Mouse (Mus musculus) midbrain, embryonic 12.5 days (tissue): ENCODE measurements around the gene Il18. TPM values are rescaled to one million over a fixed set of nuclear protein-coding genes. Genes with fewer than 3 reads are reported as not detected.

Experiments used
- ATAC-seq: fragments of 200-750 bp; cut with Nextera tagmentation; 2 replicates; pipeline ENCODE4 v1.8.0; 2017; ENCODE audit warnings: low read depth, moderate TSS enrichment, moderate library complexity; ENCODE audit not compliant: low FRiP score
- H3K27ac ChIP-seq: fragments of 300-500 bp; sonication (generic); replicated peaks from 2 replicates; pipeline ENCODE4 v1.5.1; 2016; ENCODE audit warnings: mild to moderate bottlenecking
- H3K27me3 ChIP-seq: fragments of 300-500 bp; sonication (generic); 2 replicates; pipeline ENCODE4 v1.6.1; 2016; ENCODE audit warnings: mild to moderate bottlenecking
- H3K36me3 ChIP-seq: fragments of 300-500 bp; sonication (generic); 2 replicates; pipeline ENCODE4 v1.6.1; 2016
- H3K4me1 ChIP-seq: fragments of 300-500 bp; sonication (generic); 2 replicates; pipeline ENCODE4 v1.6.1; 2016
- H3K4me2 ChIP-seq: fragments of 300-500 bp; sonication (generic); replicated peaks from 2 replicates; pipeline ENCODE4 v1.6.1; 2016; ENCODE audit warnings: mild to moderate bottlenecking, moderate library complexity
- H3K4me3 ChIP-seq: fragments of 300-500 bp; sonication (generic); 2 replicates; pipeline ENCODE4 v1.5.1; 2016; ENCODE audit warnings: mild to moderate bottlenecking
- H3K9ac ChIP-seq: fragments of 300-500 bp; sonication (generic); replicated peaks from 2 replicates; pipeline ENCODE4 v1.6.1; 2016; ENCODE audit warnings: mild to moderate bottlenecking, moderate library complexity
- H3K9me3 ChIP-seq: fragments of 300-500 bp; sonication (generic); 2 replicates; pipeline ENCODE4 v1.6.1; 2016; ENCODE audit warnings: mild to moderate bottlenecking
- WGBS: fragments of 180-500 bp; shearing (Covaris S2); methylation state at CpG from one replicate; pipeline ENCODE4 v1.1.7; 2016; 5-methylcytosine and 5-hydroxymethylcytosine counted together
- polyA plus RNA-seq: library from polyadenylated mRNA; unstranded; fragments of >200 nt; fragmentation: Nextera tagmentation; extraction: Ambion mirVana; gene quantifications from 2 replicates; pipeline ENCODE4 v1.2.1, GENCODE M21; 2016

Gene Il18
- polyA plus RNA-seq, 1 experiment from 2014 or later = 21.9 TPM

DNA sequence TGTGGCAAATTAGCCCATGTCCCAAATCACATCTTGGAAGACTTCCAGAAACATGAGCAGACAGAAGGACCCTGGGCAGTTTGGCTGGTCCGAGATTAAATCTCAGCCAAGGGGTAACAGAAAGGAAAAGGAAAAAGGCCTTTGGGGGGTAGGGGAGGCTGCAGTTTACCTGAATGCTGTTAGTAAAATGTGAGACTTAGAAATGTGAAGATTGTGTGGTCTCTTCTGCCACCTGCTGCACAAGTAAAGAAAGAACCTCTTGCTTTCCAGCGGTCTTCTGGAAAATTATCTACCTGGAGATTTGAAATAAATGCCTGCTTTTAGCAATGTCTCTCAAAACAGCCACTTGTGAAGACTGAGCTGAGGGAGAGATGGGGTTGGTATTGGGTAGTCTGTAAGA lies 23.7 kb upstream of the Il18 start:
- no peaks in the 10 kb centered on the region for H3K9me3 ChIP-seq
- H3K36me3 ChIP-seq = no peaks in the 10 kb centered on the region
- H3K27me3 ChIP-seq = no peaks in the 10 kb centered on the region; the same call in 1 of the 2 replicates
- H3K9ac ChIP-seq = no peak overlapping the region
- WGBS = 33% methylated on average over 2 of the region's 2 CpGs
- H3K27ac ChIP-seq = no peak overlapping the region
- no peak overlapping the region for H3K4me3 ChIP-seq
- no peak for ATAC-seq
- H3K4me2 ChIP-seq = no peak overlapping the region
- H3K4me1 ChIP-seq = peaks cover 8% of the 10 kb centered on the region

DNA sequence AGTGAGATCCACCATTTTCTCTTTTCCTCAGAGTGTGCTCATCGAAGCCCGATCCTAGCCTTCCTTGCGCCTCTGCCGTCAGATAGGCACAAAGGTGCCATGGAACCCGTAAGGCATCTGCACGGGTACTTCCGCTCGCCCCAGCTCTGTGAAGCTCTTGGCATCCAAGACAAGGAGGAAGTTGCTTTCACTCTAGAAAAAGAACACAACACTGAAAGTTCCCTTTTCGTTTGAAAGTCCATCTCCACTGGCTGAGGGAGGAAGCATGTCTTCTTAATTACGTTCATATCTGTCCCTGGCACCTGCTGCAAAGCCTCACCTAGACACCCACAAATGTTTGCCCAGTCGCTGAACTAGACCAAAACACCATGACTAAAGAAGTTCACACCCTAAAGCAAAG lies 21.3 kb upstream of the Il18 start:
- Histone ChIP-seq H3K36me3 (no peaks in the 10 kb centered on the region), H3K27ac (no peak overlapping the region), H3K9ac (no peak overlapping the region), H3K9me3 (no peaks in the 10 kb centered on the region), H3K4me3 (no peak overlapping the region), H3K4me2 (no peak overlapping the region), H3K27me3 (no peaks in the 10 kb centered on the region; the same call in 1 of the 2 replicates), H3K4me1 (no peaks in the 10 kb centered on the region)
- 87% methylated on average over 11 of the region's 11 CpGs for WGBS
- ATAC-seq = no peak

GRCm38 (mm10) chr9:50533791-50534190 lies 20.8 kb upstream of the Il18 start:
- no peaks in the 10 kb centered on the region for H3K4me1 ChIP-seq
- 76% methylated on average over 3 of the region's 3 CpGs for WGBS
- no peak for ATAC-seq
- no peaks in the 10 kb centered on the region for H3K9me3 ChIP-seq
- H3K4me2 ChIP-seq = no peak overlapping the region
- no peaks in the 10 kb centered on the region for H3K36me3 ChIP-seq
- no peaks in the 10 kb centered on the region; the same call in 1 of the 2 replicates for H3K27me3 ChIP-seq
- no peak overlapping the region for H3K27ac ChIP-seq
- H3K9ac ChIP-seq = no peak overlapping the region
- no peak overlapping the region for H3K4me3 ChIP-seq

DNA sequence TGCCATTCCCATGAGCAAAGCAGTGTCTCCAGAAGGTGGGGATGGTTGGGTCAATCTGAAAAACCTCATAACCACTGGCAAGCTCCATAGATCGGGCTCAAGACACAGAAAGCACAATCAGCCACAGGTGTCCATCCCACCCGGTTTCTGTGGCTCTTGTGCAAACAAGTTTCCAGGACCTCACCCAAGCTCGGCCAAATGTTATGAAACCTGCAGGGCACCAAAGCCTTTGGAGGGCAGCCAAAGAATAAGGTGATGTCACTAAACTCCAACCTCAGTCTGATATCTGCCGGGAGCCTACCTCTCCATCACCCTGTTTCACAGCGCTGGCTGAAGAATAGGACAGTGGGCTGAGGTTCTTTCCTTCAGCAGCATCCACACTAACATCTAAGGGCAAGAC lies 18.7 kb upstream of the Il18 start:
- 87% methylated on average over 5 of the region's 5 CpGs for WGBS
- H3K27ac ChIP-seq = no peak overlapping the region
- H3K4me1 ChIP-seq = peaks cover 4% of the 10 kb centered on the region; the same call in 1 of the 2 replicates
- H3K27me3 ChIP-seq = no peaks in the 10 kb centered on the region; the same call in 1 of the 2 replicates
- no peaks in the 10 kb centered on the region for H3K9me3 ChIP-seq
- no peak for ATAC-seq
- no peaks in the 10 kb centered on the region for H3K36me3 ChIP-seq
- H3K4me2 ChIP-seq = no peak overlapping the region
- H3K9ac ChIP-seq = no peak overlapping the region
- H3K4me3 ChIP-seq = no peak overlapping the region

- 86% methylated on average over 7 of the region's 7 CpGs for WGBS
- Histone ChIP-seq H3K27me3 (no peaks in the 10 kb centered on the region; the same call in 1 of the 2 replicates), H3K27ac (no peak overlapping the region), H3K4me3 (no peak overlapping the region), H3K9me3 (no peaks in the 10 kb centered on the region), H3K9ac (no peak overlapping the region), H3K4me2 (no peak overlapping the region), H3K4me1 (peaks cover 4% of the 10 kb centered on the region; the same call in 1 of the 2 replicates), H3K36me3 (no peaks in the 10 kb centered on the region)
- ATAC-seq = no peak
Measured at GRCm38 (mm10) chr9:50536603-50537135, 18.0 kb upstream of the Il18 start.

- no peak for ATAC-seq
- WGBS = 81% methylated on average over 4 of the region's 4 CpGs
- Histone ChIP-seq H3K4me1 (peaks cover 4% of the 10 kb centered on the region; the same call in 1 of the 2 replicates), H3K4me3 (no peak overlapping the region), H3K9me3 (no peaks in the 10 kb centered on the region), H3K36me3 (no peaks in the 10 kb centered on the region), H3K27me3 (no peaks in the 10 kb centered on the region; the same call in 1 of the 2 replicates), H3K4me2 (no peak overlapping the region), H3K27ac (no peak overlapping the region), H3K9ac (no peak overlapping the region)
Measured at GRCm38 (mm10) chr9:50537295-50537694, 17.3 kb upstream of the Il18 start.

- Histone ChIP-seq H3K4me2 (no peak overlapping the region), H3K9me3 (no peaks in the 10 kb centered on the region), H3K9ac (no peak overlapping the region), H3K36me3 (no peaks in the 10 kb centered on the region), H3K4me3 (no peak overlapping the region), H3K27ac (no peak overlapping the region), H3K27me3 (no peaks in the 10 kb centered on the region), H3K4me1 (peaks cover 4% of the 10 kb centered on the region; the same call in 1 of the 2 replicates)
- no peak for ATAC-seq
- WGBS = 75% methylated on average over 7 of the region's 7 CpGs
Measured at GRCm38 (mm10) chr9:50540170-50540569, 14.5 kb upstream of the Il18 start.

DNA sequence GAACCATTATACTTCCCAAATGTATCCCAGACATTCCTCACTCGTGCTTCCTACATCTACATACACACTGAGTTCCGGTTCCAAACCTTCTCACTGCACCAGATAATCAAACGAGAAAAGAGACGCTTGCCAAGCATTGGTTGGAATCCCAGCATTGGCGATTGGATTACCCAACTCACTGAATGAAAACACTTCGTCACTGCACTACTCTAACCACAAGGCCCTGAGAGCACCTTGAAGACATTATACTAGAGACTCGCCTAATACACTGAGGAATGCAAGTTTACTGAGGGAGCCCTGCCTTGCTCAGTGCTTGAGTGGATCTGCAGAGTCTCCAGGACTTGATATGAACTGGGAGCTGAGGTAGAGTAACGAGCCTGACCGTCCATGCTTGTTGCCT lies 12.2 kb upstream of the Il18 start:
- no peak overlapping the region for H3K27ac ChIP-seq
- H3K36me3 ChIP-seq = no peaks in the 10 kb centered on the region
- H3K4me2 ChIP-seq = no peak overlapping the region
- no peak for ATAC-seq
- no peak overlapping the region for H3K9ac ChIP-seq
- no peak overlapping the region for H3K4me3 ChIP-seq
- peaks cover 4% of the 10 kb centered on the region; the same call in 1 of the 2 replicates for H3K4me1 ChIP-seq
- 77% methylated on average over 9 of the region's 9 CpGs for WGBS
- no peaks in the 10 kb centered on the region for H3K9me3 ChIP-seq
- no peaks in the 10 kb centered on the region for H3K27me3 ChIP-seq

DNA sequence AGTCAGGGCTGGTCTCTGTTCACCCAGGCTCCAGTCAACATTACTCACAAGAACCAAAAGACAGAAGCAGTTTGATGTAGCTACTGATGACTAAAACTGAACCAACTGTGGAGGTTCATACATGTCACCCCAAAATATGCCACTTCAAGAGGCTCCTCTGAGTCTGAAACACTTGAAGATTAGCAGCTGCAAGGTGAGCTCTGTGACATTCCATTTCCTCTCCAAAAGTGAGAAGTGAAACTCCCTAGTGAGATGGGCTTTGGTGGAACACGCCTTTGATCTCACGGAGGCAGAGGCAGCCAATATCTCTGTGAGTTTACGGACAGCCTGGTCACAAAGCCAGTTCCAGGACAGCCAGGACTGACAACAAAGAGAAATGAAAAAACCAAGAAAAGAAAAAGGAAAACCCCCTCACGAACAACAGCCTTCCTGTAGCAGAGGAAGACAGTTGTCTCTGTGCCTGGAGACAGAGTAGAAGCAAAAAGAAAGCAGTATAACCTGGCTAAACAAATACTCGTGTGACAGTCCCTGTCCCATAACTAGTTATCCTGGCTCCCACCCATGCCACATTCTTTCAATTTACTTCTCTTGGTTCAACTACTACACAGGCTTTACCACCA lies 6.7 kb upstream of the Il18 start:
- Histone ChIP-seq H3K9me3 (no peaks in the 10 kb centered on the region), H3K27me3 (no peaks in the 10 kb centered on the region), H3K36me3 (no peaks in the 10 kb centered on the region), H3K9ac (no peak overlapping the region), H3K4me3 (no peak overlapping the region), H3K4me1 (no peaks in the 10 kb centered on the region), H3K4me2 (no peak overlapping the region), H3K27ac (no peak overlapping the region)
- ATAC-seq = no peak
- 63% methylated on average over 5 of the region's 5 CpGs for WGBS

DNA sequence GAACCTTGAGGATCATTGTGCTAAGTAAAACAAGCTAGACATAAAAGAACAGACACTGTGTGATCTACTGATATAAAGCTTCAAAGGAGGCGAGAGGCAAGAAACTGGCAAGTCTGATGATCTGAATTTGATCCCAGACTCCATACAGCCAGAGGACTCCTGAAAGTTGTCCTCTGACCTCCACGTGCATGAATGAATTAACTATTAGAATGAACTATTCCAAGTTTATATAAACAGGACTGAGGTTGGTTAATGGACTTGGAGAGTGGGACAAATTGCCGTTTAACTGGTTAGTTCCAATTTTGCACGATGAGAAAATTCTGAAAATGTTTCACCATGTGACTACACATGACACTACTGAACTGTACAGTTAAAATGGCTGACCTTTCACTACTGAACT lies 5.7 kb upstream of the Il18 start:
- no peak for ATAC-seq
- WGBS = 89% methylated on average over 4 of the region's 4 CpGs
- H3K4me1 ChIP-seq = peaks cover 1% of the 10 kb centered on the region

GRCm38 (mm10) chr9:50552206-50552605 lies 2.4 kb upstream of the Il18 start:
- Histone ChIP-seq H3K4me1 (peaks cover 16% of the 10 kb centered on the region), H3K27ac (no peak overlapping the region), H3K4me3 (no peak overlapping the region), H3K9me3 (no peaks in the 10 kb centered on the region), H3K36me3 (no peaks in the 10 kb centered on the region), H3K27me3 (no peaks in the 10 kb centered on the region), H3K4me2 (no peak overlapping the region), H3K9ac (no peak overlapping the region)
- 87% methylated on average over 5 of the region's 5 CpGs for WGBS
- ATAC-seq = no peak

More for the DNA sequence above, 5.7 kb upstream of the Il18 start:
- Histone ChIP-seq H3K36me3 (no peaks in the 10 kb centered on the region), H3K27ac (no peak overlapping the region), H3K9ac (no peak overlapping the region), H3K4me3 (no peak overlapping the region), H3K27me3 (no peaks in the 10 kb centered on the region), H3K9me3 (no peaks in the 10 kb centered on the region), H3K4me2 (no peak overlapping the region)

GRCm38 (mm10) chr9:50553547-50553946 lies 1.1 kb upstream of the Il18 start:
- ATAC-seq = no peak
- no peaks in the 10 kb centered on the region for H3K9me3 ChIP-seq
- H3K4me3 ChIP-seq = no peak overlapping the region
- H3K36me3 ChIP-seq = no peaks in the 10 kb centered on the region
- H3K9ac ChIP-seq = no peak overlapping the region
- H3K4me1 ChIP-seq = peaks cover 16% of the 10 kb centered on the region
- WGBS = 72% methylated on average over 2 of the region's 2 CpGs
- no peaks in the 10 kb centered on the region for H3K27me3 ChIP-seq
- peak overlapping the region; percentile 93 for H3K27ac ChIP-seq
- H3K4me2 ChIP-seq = no peak overlapping the region
